ENCODE assay signal across 8 mouse cellular contexts in genomic region chr10:85916498-85917309, GRCm38 (mm10). TPM values are rescaled to one million over a fixed set of nuclear protein-coding genes. Genes with fewer than 3 reads are reported as not detected.
DNase-seq lines count a peak whose midpoint lies in the region; ATAC-seq and TF ChIP-seq lines count a peak whose summit lies in the region.

Gene Prdm4 (minus strand): TSS chr10:85917142.

- peak within 1 kb of the TSS; percentile 98 for H3K4me3 ChIP-seq in hindbrain, embryonic 13.5 days

- H3K9me3 ChIP-seq in hindbrain, embryonic 13.5 days, result no peaks in the 10 kb centered on the region

- H3K36me3 ChIP-seq in hindbrain, embryonic 13.5 days, result peaks cover 25% of the 10 kb centered on the region

- peak within 1 kb of the TSS; percentile 89 for H3K27ac ChIP-seq in hindbrain, embryonic 13.5 days

- H3K9ac ChIP-seq in hindbrain, embryonic 13.5 days, result peak within 1 kb of the TSS; percentile 92

- H3K27me3 ChIP-seq in Patski, result peaks cover 3% of the 10 kb centered on the region
- peaks cover 11% of the 10 kb centered on the region; the same call in 1 of the 2 replicates for H3K27me3 ChIP-seq in hindbrain, embryonic 13.5 days

- peak within 1 kb of the TSS; percentile 76 for H3K4me2 ChIP-seq in hindbrain, embryonic 13.5 days

- peaks cover 15% of the 10 kb centered on the region for H3K4me1 ChIP-seq in hindbrain, embryonic 13.5 days (replicated peaks)

- no peak for TF ChIP-seq CTCF in Patski (IDR thresholded peaks at IDR 0.05)

- in situ Hi-C loops in Patski (cut with MboI; ENCODE audit: low pct_unique_long_range_greater_than_20kb), result no loop called here

- CTCF ChIA-PET in Patski (lab: Charles Lee), result interaction anchor here (1.1 to 3.8 kb wide), 2 partner anchors 12 to 105 kb away, joined by 3 to 13 read pairs; partner anchors contain the start of genes Ascl4 and Fbxo7

- peak; percentile 92 for DNase-seq in Patski (ENCODE audit: low read depth, low spot score)
- peak; percentile 97 to 98 for DNase-seq in cerebellum, postnatal 14 days
- peak; percentile 92 to 95 for DNase-seq in frontal cortex, postnatal 14 days (ENCODE audit: low spot score in 2 of 2)
- DNase-seq in layer of hippocampus, postnatal 25 days (ENCODE audit: extremely low spot score in 1 of 2, low spot score in 1 of 2), result peak; percentile 76 to 87
- peak; percentile 98 for DNase-seq in lung, postnatal 25 days (ENCODE audit: low spot score)
- DNase-seq in retina, embryonic 14.5 days (ENCODE audit: low spot score), result peak; percentile 99
- peak; percentile 97 for DNase-seq in thymus, postnatal 4 days

- peak; percentile 99 for ATAC-seq in Patski
- ATAC-seq in hindbrain, embryonic 13.5 days (ENCODE audit: low FRiP score), result peak; percentile 100

- POLR2A ChIA-PET in Patski (lab: Charles Lee), result interaction anchor here (1.2 kb wide), 1 partner anchor 36 kb away, joined by 3 read pairs; no protein-coding TSS in a partner anchor

- under 1% methylated on average over 88 of the region's 90 CpGs for WGBS in hindbrain, embryonic 13.5 days

RNA-seq across cellular contexts. Expression of gene Prdm4, which starts in this region (rescaled TPM):
- polyA plus RNA-seq in Patski (2021), result 23.4 TPM
- 20.1 and 23.6 TPM in 2 replicates for polyA plus RNA-seq in hindbrain, embryonic 13.5 days (2015; fragmentation: Nextera tagmentation; extraction: Ambion mirVana)
- 10 to 100 TPM; 22.2 to 29.6 TPM for total RNA-seq in layer of hippocampus, postnatal 25 days (2021)

Comparison
In these comparisons a context has a peak if more than half of its experiments do, and no peak if none do; other contexts are left out.
1. Peak in every context shown above with its lines: DNase-seq, ATAC-seq, H3K4me3 ChIP-seq and H3K27ac ChIP-seq.